Mouse (Mus musculus) heart, embryonic 16.5 days (tissue): ENCODE results near the gene Zpr1. TPM values are rescaled to one million over a fixed set of nuclear protein-coding genes. Genes with fewer than 3 reads are reported as not detected.

ENCODE experiments used
- ATAC-seq: fragments of 200-750 bp; cut with Nextera tagmentation; replicated peaks from 2 replicates; pipeline ENCODE4 v1.8.0; 2017; ENCODE audit warnings: moderate number of reproducible peaks; ENCODE audit not compliant: insufficient read depth, low FRiP score; ENCODE audit errors: extremely low read depth
- H3K27ac ChIP-seq: fragments of 300-500 bp; sonication (generic); 2 replicates; pipeline ENCODE4 v1.5.1; 2014; ENCODE audit warnings: mild to moderate bottlenecking, low read length, control low read depth, moderate library complexity
- H3K27me3 ChIP-seq: fragments of 300-500 bp; sonication (generic); 2 replicates; pipeline ENCODE4 v1.6.1; 2014; ENCODE audit warnings: low read length, mixed read lengths; ENCODE audit not compliant: control insufficient read depth, insufficient read depth
- H3K36me3 ChIP-seq: fragments of 300-500 bp; sonication (generic); 2 replicates; pipeline ENCODE4 v1.6.1; 2014; ENCODE audit not compliant: control insufficient read depth, insufficient read depth
- H3K4me1 ChIP-seq: fragments of 300-500 bp; sonication (generic); 2 replicates; pipeline ENCODE4 v1.6.1; 2014; ENCODE audit warnings: low read length, mixed read lengths; ENCODE audit not compliant: control insufficient read depth, insufficient read depth
- H3K4me2 ChIP-seq: fragments of 300-500 bp; sonication (generic); 2 replicates; pipeline ENCODE4 v1.6.1; 2014; ENCODE audit warnings: low read depth, mild to moderate bottlenecking, control low read depth, low read length
- H3K4me3 ChIP-seq: fragments of 300-500 bp; sonication (generic); 2 replicates; pipeline ENCODE4 v1.5.1; 2014; ENCODE audit warnings: mild to moderate bottlenecking, control low read depth, low read length
- H3K9ac ChIP-seq: fragments of 300-500 bp; sonication (generic); 2 replicates; pipeline ENCODE4 v1.6.1; 2014; ENCODE audit warnings: low read length, control low read depth
- H3K9me3 ChIP-seq: fragments of 300-500 bp; sonication (generic); replicated peaks from 2 replicates; pipeline ENCODE4 v1.6.1; 2016; ENCODE audit warnings: low read length; ENCODE audit not compliant: control insufficient read depth
- WGBS: fragments of 180-500 bp; shearing (Covaris S2); extraction: QIAGEN DNeasy Blood & Tissue Kit; methylation state at CpG from one replicate; pipeline ENCODE4 v1.1.7; 2014; 5-methylcytosine and 5-hydroxymethylcytosine counted together
- polyA plus RNA-seq: library from polyadenylated mRNA; unstranded; fragments of >200 nt; fragmentation: Nextera tagmentation; extraction: Ambion mirVana; gene quantifications from 2 replicates; pipeline ENCODE4 v1.2.1, GENCODE M21; 2015

Gene Zpr1
- polyA plus RNA-seq, 1 experiment from 2014 or later: 39.5 TPM

GRCm38 (mm10) chr9:46256177-46256576 is 16.7 kb upstream of the Zpr1 start:
- H3K27me3 ChIP-seq: no peaks in the 10 kb centered on the region
- 84% methylated on average over 7 of the region's 7 CpGs for WGBS
- ATAC-seq: no peak
- H3K9me3 ChIP-seq: no peaks in the 10 kb centered on the region
- H3K4me2 ChIP-seq: no peak overlapping the region
- H3K27ac ChIP-seq: no peak overlapping the region
- H3K4me3 ChIP-seq: no peak overlapping the region
- no peaks in the 10 kb centered on the region for H3K4me1 ChIP-seq
- H3K36me3 ChIP-seq: no peaks in the 10 kb centered on the region
- no peak overlapping the region for H3K9ac ChIP-seq

GRCm38 (mm10) chr9:46256658-46257385 is 16.0 kb upstream of the Zpr1 start:
- Histone ChIP-seq H3K27ac (peak overlapping the region; percentile 38; the same call in 1 of the 2 replicates), H3K4me1 (no peaks in the 10 kb centered on the region), H3K27me3 (no peaks in the 10 kb centered on the region), H3K9me3 (no peaks in the 10 kb centered on the region), H3K4me2 (no peak overlapping the region), H3K36me3 (no peaks in the 10 kb centered on the region), H3K4me3 (no peak overlapping the region), H3K9ac (no peak overlapping the region)
- 79% methylated on average over 10 of the region's 10 CpGs for WGBS
- no peak for ATAC-seq

DNA sequence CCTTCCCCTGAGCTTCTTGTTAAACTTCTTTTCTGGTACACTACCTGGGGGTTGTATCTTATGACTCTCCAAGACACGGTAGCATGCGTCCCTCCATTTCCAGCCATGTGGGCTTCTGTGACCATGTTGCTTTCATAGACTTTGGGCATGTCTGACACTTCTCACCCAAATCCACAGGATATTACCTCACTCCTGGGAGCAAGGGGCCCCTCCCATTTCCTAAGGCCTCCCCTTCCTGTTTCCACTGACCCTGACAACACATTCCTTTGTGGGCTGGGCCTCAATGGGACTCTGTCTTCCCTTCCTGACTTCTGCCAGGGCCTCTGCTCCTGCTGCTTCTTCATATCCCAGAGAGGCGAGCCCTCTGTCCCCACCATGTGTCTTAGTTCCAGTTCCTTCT is 15.3 kb upstream of the Zpr1 start:
- WGBS: 70% methylated on average over 3 of the region's 3 CpGs
- Histone ChIP-seq H3K9ac (no peak overlapping the region), H3K4me2 (no peak overlapping the region), H3K27me3 (no peaks in the 10 kb centered on the region), H3K27ac (peak overlapping the region; percentile 51), H3K4me1 (no peaks in the 10 kb centered on the region), H3K4me3 (no peak overlapping the region), H3K9me3 (no peaks in the 10 kb centered on the region), H3K36me3 (no peaks in the 10 kb centered on the region)
- ATAC-seq: peak; percentile 52; the same call in 1 of the 2 replicates

DNA sequence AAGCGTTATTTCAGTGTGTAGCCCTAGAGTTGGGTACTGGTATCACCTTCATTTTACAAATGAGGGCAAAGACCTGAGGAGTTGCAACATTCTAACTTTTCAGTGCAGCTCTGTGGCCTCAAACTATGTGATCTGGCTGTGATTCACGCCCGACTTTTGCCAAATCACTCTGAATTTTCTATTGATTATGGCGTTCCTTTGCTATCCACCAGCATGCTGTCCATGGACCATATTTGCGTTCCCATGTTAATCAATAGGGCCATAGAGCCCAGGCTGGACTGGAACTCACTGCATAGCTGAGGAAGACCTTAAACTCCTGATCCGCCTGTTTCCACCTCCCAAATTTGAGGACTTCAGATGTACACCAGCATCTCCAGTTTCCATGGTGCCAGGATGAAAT is 13.8 kb upstream of the Zpr1 start:
- no peak for ATAC-seq

DNA sequence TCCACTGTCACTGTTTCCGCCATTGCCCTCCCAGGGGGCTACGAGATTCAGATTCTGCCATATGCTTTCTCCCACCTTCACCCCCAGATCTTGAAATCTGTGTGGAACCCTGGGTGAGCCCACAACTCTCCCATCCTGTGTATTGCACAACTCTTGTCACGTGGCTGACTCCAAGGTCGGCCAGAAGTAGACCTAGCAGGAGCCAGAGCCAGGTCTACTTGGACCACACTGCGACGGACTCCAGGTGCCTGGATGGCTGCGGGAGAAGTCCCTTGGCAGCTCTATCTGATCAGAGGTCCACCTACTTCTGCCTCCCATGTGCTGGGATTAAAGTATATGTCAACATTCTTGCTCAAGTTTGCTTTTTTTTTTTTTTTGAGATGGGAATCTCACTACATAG is 11.7 kb upstream of the Zpr1 start:
- ATAC-seq: no peak
- no peak overlapping the region for H3K9ac ChIP-seq
- H3K4me3 ChIP-seq: no peak overlapping the region
- no peaks in the 10 kb centered on the region for H3K4me1 ChIP-seq
- H3K27ac ChIP-seq: no peak overlapping the region
- no peaks in the 10 kb centered on the region for H3K9me3 ChIP-seq
- H3K4me2 ChIP-seq: no peak overlapping the region
- WGBS: 70% methylated on average over 7 of the region's 7 CpGs
- no peaks in the 10 kb centered on the region for H3K36me3 ChIP-seq
- H3K27me3 ChIP-seq: no peaks in the 10 kb centered on the region

More for the DNA sequence above, 13.8 kb upstream of the Zpr1 start:
- Histone ChIP-seq H3K4me3 (no peak overlapping the region), H3K27me3 (no peaks in the 10 kb centered on the region), H3K27ac (no peak overlapping the region), H3K9me3 (no peaks in the 10 kb centered on the region), H3K4me1 (no peaks in the 10 kb centered on the region), H3K9ac (no peak overlapping the region), H3K36me3 (no peaks in the 10 kb centered on the region), H3K4me2 (no peak overlapping the region)
- 84% methylated on average over 6 of the region's 6 CpGs for WGBS

GRCm38 (mm10) chr9:46268343-46268873 is 4.5 kb upstream of the Zpr1 start, which contains the start of gene Apoa5:
Gene Apoa5 (plus strand): TSS chr9:46268633.
- Histone ChIP-seq H3K27ac (no peak within 1 kb of the TSS), H3K4me2 (no peak within 1 kb of the TSS), H3K4me1 (no peaks in the 10 kb centered on the region), H3K4me3 (no peak within 1 kb of the TSS), H3K27me3 (peaks cover 16% of the 10 kb centered on the region), H3K36me3 (no peaks in the 10 kb centered on the region), H3K9me3 (no peaks in the 10 kb centered on the region), H3K9ac (no peak within 1 kb of the TSS)
- WGBS: 41% methylated on average over 7 of the region's 7 CpGs
- no peak for ATAC-seq

DNA sequence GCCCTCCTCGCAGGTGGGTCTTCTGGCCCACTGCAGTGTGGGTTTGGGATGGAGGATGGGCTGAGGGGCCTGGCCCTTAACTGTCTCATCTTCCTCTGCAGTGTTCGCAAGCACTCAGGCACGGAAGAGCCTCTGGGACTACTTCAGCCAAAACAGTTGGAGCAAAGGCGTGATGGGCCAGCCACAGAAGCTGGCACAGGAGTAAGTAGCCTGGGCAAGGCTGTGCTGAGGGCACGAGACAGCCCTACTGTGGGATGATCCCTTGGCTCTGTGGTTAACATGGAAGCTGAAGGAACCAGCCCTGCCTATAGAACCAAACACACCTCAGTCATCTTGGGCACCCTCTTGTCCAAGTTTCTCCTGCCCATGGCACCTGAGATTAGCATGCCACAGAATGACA is 3.7 kb upstream of the Zpr1 start:
- H3K9me3 ChIP-seq: no peaks in the 10 kb centered on the region
- no peak overlapping the region for H3K4me3 ChIP-seq
- no peak overlapping the region for H3K4me2 ChIP-seq
- no peak overlapping the region for H3K9ac ChIP-seq
- ATAC-seq: no peak
- 78% methylated on average over 5 of the region's 5 CpGs for WGBS
- H3K27ac ChIP-seq: no peak overlapping the region
- peaks cover 6% of the 10 kb centered on the region for H3K4me1 ChIP-seq
- H3K27me3 ChIP-seq: peaks cover 16% of the 10 kb centered on the region
- no peaks in the 10 kb centered on the region for H3K36me3 ChIP-seq

- Histone ChIP-seq H3K9me3 (no peaks in the 10 kb centered on the region), H3K4me1 (peaks cover 9% of the 10 kb centered on the region), H3K9ac (no peak overlapping the region), H3K36me3 (peaks cover 12% of the 10 kb centered on the region), H3K4me2 (no peak overlapping the region), H3K4me3 (no peak overlapping the region), H3K27ac (no peak overlapping the region), H3K27me3 (peaks cover 16% of the 10 kb centered on the region)
- ATAC-seq: no peak
- 81% methylated on average over 4 of the region's 4 CpGs for WGBS
Measured at GRCm38 (mm10) chr9:46270782-46271181, 2.1 kb upstream of the Zpr1 start.

DNA sequence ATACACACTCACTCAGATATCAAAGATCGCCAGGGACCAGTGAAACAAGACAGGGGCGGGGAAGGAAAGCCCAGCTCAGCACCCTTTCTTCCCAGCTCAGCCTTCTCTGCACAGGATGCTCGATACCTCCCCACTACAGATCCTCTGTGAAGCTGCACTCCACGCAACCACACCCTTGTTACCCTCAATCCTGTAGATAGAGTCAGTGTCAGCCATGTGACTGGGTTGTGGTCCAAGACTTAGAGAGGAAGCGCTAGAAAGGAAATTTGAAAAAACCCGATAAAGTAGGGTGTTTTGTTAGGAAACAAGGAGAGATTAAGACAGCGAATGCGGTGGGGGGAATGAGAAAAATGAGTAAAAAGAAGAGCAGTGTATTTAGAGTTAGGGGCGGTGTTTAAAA is 794 bp upstream of the Zpr1 start:
- Histone ChIP-seq H3K36me3 (peaks cover 21% of the 10 kb centered on the region), H3K4me3 (peak overlapping the region; percentile 95), H3K4me2 (peak overlapping the region; percentile 69), H3K9me3 (no peaks in the 10 kb centered on the region), H3K27ac (no peak overlapping the region), H3K4me1 (peaks cover 9% of the 10 kb centered on the region), H3K27me3 (peaks cover 16% of the 10 kb centered on the region), H3K9ac (no peak overlapping the region)
- ATAC-seq: 0 out of 2 replicates have a peak, but pooled peaks have one; percentile 31
- WGBS: 71% methylated on average over 9 of the region's 9 CpGs
